Mouse (Mus musculus): ENCODE measurements around the gene Oxtr.

Gene Oxtr

DNA sequence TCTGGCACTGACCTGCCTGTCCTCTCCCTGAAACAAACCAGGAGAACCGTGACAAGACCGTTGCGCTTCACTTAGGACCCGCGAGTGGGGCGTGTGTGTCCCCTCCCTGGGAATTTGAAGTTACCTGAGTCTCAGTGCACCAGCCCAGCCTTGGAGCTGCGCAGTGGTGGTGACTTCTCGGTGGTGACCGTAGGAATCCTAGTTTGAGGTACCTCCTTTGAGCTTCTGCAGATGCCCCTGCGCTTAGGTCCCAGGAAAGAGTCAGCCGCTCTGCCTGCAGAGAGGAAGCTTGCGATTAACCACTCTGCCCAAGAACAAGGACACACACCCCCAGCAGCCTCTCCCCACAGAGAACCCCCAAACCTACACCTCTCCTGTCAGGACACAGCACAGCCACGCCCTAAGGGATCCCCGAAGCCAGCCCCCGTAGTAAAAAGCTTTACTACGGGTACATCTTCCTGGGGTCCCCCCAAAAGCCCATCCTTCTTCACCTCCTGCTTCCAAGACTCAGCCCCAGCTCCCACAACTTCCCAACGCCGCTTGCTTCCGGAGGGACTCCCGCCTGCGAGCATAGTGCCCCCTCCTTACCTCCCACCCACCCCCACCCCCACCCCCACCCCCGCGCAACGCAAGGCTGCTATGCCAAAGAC is at the start of gene Oxtr:
Oxtr (minus strand) TSS at position 34 of the 650 bp plus-strand sequence.
- no peak for DNase-seq

DNA sequence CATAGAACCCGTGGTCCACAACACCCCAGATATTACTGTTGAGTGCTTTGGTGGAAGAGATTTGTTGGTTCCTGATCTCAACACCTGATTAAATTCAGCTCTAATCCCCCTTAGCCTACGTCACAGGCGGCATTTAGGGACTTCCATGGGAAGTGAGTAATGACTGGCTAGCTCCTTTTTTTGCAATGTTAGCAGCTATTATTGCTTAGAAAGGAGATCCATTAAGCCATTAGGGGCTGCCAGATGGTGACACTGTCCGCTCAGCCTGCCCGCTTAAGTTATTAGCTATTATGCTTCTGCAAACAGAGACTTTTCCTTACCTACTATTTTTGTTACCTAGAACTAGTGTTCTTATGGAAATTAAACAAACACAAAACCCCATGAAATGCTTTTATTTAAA is 35.7 kb upstream of the Oxtr start:
- no peak for DNase-seq

DNA sequence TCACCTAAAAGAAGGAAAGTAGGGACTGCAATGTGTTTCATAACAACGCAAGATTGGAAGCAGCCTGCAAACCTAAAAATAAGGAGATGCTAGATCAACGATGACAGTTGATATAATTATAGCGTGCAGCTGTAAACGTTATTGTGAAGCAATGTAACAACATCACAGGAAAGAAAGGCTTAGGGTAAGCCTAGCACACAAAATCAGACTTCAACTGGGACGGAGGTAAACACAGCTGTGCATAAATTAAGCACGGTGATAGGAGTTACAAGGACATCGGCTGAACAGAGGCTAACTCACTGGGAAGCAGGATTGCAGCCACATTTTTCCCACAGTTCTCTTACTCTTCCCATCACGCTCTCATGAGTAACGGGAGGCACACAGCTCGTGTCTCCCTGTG is 34.7 kb upstream of the Oxtr start:
- DNase-seq, result no peak

DNA sequence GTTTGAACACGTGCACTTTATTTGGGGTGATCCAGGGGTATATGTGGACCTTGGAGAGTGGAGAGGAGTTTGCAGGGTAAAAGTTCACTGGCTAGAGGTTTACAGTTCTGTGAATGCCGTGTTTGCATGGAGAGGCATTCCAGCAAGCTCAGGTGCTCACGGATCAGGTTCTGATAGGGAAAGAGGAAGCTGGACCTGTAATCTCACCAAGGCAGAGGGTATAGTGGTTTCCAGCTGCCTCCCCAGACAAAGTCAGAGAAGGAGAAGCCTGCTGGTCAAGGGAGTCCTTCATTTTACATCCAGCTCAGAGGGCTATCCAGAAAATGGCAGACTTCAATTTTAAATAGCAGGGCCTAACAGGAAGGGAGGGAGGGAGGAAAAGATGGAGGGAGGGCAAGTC is 28.2 kb upstream of the Oxtr start:
- DNase-seq, result no peak

DNA sequence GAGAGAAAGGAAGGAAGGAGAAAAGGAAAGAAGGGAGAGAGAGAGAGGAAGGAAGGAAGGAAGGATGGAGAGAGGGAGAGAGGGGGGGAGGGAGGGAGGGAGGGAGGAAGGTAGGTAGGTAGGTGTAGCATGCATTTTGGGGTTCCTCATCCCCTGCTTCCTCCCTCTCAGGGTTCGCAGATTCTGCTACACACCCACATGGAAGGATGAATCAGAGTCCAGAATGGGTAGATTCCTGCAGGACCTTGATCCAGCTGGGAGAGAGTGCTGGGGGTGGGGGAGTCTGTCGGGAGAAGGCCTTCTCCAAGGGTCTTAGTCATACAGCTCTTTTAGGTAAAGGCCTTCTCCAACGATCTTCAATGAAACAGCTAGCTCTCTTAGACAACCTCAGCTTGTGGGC is 27.8 kb upstream of the Oxtr start:
- no peak for DNase-seq

DNA sequence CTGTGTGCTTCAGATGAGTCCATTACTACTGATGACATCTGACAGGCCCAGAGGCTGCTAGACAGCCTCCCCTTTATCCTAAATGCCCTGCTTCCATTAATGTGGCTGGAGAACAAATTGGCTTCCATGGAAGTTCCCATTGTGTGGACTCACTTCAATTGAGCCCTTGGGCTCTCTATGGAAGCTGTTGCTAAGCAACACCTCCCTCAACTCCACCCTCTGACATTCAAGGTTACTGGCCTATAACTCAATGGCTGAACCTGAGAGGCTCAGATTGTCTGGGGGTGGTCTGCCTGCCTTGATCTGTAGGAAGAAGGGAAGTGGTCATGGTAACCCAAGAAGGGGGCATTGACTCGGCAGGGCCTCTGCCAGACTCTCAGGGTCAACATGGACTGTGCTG is 26.8 kb upstream of the Oxtr start:
- DNase-seq, result no peak

DNA sequence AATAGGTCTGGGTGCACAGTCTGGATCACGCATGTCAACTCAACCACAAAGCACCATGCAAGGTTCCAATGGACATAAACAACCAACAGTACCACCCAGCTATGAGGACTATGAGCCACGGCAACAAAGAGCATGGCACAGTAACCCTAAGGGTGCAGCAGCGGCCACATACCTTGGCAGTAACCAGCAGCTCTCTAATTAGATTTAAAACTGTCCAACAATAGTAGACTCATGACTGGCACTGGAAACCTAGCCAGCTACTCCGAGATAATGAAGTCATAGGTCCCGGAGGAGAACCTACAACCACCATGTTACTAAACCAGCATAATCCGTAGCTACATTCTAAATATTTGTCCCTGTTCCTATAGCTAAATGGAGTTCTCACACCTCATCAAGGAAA is 24.8 kb upstream of the Oxtr start:
- DNase-seq, result no peak

DNA sequence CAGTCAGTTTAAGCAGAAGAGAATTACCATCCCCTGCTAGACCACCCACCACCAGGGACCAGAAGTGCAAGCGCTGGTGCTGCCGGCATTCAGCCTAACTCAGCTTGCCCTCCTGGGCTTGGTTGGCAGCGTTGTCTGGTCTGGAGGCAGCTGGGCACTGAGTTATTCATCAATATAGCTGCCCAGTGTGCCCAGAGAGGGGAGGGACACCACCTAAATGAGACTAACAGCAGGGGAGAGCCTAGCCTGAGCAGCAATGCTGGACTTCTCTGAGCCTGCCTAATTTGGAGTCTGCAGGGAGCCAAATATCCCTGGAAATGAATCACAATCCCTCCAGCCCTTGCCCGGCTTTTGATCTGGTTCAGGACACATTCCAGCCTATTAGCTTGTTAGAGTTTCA is 20.6 kb upstream of the Oxtr start:
- DNase-seq, result no peak

DNA sequence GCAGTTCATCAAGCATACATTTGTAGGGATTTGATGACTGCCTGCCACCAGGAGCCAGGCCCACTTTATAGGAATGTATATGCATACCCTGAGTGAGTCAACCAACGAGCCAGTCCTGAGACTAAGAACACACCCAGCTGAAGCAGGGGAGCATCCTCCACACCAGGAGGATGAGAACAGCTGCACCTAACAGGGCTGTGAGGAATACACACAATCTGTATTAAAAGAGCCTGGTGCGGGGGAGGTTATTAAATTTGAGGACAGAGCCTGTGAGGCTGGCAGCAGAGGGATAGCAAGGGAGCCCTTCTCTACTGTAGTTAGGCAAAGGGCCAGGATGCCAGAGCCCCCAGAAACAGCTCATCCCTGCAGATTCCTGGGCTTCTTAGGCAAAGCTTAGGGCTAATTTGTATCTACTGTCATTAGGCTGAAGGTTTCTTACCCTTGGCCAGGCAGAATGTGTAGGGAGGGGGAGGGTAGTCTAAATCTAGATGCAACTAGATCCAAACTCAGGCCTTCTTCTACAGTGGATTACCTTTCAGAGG is 19.9 kb upstream of the Oxtr start:
- no peak for DNase-seq

DNA sequence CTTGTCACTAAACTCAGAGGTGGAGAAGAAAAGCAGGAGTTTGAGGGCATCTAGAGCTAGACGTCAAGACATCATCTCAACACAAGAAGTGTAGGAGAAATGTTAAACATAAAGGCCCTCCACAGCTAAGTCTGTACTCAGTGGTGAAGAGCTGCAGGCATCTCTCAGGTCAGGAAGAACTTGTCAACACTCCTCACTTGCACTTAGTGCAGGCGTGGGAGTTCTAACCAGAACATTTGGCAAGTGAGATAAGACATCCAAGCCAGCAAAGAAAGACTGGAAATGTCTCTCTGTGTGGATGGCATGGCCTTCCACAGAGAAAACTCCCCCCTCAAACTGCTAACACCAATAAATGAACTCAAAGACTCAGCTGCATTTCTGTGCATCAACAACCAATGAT is 17.9 kb upstream of the Oxtr start:
- DNase-seq, result no peak

DNA sequence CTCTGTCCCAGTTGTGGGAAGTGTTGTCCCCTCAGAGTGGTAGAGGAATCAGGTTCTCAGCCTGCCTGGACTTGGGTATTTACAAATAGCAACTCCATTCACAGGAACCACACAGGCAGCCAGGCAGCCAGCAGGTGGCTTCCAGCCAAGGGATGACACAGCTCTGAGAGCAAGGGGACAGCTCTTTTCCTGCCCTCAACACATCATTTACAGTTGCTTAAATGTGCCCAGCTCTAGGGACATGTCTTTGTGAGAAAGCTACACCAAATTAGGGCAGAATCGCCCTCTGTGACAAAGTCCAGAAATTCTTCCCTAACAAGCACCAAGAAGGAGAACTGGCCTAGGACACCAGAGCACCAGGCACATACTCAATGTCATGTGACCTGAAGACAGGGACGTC is 11.4 kb upstream of the Oxtr start:
- DNase-seq, result no peak

DNA sequence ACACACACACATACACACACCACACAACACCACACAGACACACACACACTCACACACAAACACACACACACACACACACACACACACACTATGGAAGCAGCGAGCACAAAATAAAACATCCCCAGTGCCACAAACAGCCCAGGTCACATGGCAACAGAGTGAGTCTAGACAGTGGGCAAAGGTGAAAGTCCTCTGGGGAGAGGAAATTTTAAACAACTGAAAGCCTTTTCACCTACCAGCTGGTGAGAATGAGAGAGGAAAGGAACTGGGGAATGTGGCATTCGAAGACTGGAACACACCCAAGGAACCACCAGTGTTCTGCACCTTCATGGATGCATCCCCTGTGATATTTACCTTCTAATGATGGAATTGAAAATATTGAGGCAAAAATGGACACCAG is 9.7 kb upstream of the Oxtr start:
- DNase-seq, result no peak

DNA sequence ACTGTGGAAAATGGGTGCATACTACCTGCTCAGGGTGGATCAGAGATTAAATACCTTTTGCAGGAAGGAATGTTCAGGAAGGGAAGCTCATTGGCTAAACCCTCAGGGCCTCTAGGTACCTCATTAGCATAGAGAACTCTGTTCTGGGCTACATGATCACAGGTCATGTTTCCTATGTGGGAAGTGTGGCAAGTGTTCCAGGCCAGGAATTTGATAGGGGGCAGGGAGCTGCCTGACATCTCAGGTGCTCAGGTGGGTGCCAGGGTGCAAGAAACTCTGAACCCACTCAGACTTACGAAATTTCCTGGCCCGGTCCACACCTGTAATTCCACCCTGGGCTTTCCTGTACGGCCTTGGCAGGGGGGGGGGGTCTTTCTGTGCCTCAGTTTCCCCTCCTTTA is 9.0 kb upstream of the Oxtr start:
- no peak for DNase-seq

DNA sequence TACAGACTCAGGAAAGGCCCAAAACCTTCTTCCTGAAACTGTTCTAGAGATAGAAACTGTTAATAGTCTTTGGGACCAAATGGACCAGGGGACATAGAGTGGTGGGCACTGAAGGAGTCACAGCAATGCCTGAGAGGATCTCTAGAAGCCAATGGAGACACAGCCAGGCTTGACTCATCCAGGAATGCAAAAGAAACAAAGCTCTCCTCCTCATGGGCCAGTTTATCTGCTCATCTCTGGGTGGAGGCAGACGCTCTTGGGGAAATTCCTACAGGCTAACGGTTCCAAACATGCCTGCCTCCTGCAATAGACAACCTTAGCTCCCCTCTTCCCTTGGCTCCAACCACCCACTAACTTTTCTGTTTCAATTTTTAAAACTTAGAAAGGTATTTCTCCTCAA is 7.7 kb upstream of the Oxtr start:
- DNase-seq, result no peak

DNA sequence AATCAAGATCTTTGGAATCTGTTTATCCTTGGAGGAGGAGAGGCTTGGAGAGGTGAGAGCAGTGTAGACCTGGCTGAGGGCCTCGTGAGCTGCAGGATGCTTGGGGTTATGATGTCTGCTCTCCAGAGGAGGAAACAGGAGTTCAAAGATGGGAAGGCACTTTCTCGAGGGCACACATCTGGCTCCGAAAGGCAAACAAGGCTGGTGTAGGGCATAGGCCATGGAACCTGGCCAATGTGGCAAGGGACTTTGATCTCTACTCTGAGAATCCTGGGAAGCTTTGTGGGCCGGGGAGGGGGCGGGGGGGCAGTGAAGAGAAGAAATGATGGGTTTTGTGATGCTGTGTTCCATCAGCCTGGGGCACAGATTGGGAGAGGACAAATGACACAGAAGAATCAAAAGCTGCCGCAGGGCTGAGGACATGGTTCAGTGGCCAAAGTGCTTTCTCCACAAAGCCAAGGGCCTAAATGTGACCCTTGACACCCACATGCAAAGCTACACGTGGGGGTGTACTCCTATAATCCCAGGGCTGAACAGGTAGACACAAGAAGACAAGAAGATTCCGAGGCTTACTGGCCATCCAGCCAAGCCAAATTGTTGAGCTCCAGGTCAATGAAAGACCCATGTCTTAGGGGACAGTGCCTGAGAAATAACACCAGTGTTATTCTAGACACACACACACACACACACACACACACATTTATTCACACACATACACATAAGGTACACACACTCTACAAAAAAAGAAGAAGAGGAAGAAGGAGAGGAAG is 6.7 kb upstream of the Oxtr start:
- no peak for DNase-seq

DNA sequence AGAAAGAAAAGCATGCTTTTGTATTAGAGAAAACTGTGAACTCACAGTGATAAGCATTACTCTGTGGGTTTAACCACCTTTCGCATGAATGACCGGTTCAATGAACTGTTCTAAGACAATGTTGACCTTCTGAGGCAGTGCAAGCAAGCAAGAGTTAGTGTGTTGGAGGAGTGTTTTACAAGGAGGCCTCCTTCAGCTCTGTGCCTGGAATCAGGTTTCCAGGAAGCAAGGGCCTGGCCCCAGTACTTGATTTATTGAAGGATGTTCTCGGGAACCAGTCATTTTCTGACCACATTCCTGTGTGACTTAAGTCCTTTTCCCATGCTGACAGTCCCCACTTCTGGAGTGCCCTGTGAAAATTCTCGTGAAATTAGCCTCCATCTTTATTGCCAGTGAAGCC is 5.5 kb upstream of the Oxtr start:
- DNase-seq, result no peak

DNA sequence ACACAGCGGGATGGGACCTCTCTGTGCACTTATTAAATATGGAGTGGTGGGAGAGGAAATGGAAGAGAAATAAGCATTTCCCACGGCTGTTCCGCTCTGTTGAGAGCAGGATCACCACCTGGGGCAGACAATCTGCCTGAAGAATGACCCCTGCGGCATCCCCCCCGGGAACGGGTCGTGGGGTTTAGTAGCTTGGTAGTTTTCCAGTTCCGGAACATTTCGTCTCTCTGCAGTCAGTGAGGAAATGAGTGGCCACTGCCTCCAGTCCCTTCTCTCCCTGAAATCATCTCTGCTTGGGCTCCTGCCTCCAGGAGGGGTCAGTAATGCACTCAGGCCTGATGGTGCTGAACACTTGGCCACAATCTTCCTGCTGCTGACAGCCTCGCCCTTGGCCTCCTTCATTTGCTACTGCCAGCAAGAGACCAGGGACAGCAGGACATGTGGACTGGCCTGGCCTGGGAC is 4.9 kb upstream of the Oxtr start:
- no peak for DNase-seq

DNA sequence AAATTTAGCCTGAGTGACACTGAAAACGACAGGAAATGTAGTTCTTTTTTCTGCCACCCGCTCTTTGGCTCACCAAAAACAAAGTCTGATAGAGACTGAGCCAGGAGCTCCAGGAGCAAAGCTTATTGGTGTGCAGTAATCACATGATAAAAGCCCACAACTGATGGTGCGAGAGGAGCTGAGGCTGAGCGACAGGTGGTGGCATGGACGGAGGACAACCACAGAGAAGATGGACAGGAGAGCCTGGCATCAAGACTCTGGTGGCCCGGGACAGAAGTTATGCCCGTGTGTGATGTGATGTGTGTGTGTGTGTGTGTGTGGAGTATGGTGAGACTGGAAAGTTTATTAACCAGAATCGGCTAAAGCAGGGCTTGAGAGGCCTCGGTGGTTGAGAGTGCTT is 3.6 kb upstream of the Oxtr start:
- no peak for DNase-seq

DNA sequence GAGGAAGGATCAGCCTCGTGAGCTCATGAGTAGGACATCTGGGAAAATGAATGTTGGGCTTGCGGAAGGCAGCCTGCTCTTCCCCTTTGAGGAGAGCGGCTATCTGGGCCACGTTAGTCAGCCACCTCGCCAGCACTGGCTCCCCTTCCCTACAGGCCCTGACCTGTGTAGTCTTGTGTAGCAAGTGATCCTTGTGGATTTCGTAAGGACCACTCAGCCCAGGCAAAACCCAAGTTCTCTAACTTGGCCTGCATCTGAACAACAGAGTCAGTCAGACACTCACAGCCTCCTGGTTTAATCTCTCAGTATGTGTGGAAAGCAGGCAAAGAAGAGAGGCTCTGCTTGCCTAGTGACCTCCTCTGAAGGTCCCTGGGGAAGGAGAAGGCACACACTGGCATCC is 2.9 kb upstream of the Oxtr start:
- DNase-seq, result no peak

DNA sequence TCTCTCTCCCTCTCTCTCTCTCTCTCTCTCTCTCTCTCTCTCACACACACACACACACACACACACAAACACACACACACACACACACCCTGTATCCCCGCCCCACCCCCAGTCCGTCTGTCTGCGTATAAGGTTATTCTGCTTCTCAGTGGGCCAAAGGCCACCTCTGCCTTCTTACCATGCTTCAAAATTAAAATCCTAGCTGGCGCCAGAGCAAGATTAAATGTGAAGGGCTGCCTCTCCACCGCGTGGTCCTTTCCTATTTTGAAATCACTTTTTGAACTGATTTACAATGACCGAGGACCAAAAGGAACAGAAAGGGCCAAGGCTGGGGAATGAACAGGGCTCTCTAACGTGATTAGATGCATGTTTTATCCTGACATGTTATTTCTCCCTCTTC is 1.8 kb upstream of the Oxtr start:
- no peak for DNase-seq

DNA sequence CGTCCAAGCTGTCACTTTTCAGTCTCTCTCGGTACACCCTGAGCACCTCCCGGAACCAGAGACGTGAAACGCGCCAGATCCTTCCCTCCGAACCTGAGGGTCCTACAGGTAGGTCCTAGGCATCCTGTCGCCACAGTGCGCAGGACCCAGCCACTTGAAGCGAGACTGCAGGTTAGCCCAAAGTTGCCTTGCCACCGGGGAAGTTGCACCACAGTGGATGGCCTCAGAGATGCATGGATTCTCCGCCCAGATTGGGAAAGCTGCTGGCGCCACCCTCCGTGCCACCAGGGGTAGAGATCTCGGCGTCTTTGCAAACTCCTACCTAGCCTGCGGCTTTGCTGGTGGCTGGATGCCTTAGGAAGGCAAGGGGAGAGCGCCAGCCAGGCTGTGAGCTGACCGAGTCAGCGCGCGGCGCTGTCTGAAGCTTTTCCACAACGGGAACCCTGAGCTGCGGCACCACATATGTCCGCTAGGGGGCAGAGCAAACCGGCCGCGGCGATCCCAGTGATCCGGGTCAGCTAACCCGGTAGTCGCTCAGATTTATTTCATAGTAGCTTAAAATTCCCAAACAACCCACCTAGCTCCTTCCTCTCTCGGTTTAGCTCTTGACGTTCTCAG is 991 bp upstream of the Oxtr start:
- DNase-seq, result peak; percentile 77

DNA sequence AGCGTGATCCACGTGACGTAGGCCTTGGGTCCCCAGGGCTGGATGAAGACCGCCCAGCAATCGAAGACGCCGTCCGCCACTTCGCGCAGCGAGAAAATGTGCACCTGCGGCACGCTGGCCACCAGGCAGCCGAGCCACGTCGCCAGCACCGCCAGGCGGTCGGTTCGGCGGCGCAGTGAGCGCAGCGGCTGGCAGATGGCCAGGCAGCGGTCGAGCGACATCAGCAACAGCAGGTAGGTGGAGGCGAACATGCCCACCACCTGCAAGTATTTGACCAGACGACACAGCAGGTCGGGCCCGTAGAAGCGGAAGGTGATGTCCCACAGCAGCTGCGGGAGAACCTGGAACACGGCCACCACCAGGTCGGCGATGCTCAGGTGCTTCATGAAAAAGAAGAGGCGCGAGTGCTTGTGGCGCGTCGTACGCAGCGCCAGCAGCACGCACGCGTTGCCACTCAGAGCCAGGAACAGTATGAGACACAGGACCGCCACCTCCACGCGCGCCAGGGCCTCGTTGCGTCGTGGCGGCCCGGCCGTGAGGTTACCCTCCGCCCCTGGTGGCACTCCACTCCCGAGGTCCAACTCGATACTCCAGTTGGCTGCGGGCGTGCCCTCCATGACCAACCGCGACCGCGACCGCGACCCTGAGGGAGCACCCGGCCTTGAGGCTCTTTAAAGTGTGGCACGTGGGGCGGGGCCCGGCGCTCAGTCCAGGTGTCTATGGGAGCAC is 398 bp downstream of the Oxtr start:
- no peak for DNase-seq

DNA sequence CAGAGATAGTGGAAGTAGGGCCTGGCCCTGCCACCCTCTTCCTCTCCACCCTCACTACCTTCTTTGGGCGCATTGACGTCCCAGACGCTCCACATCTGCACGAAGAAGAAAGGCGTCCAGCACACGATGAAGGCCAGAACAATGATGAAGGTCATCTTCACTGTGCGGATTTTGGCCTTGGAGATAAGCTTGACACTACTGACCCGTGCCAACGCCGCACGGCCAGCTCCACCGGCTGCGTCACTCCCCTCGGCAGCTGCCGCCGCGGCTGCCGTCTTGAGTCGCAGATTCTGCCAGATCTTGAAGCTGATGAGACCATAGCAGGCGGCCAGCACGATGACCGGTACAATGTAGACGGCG is 942 bp downstream of the Oxtr start:
- DNase-seq, result no peak

DNA sequence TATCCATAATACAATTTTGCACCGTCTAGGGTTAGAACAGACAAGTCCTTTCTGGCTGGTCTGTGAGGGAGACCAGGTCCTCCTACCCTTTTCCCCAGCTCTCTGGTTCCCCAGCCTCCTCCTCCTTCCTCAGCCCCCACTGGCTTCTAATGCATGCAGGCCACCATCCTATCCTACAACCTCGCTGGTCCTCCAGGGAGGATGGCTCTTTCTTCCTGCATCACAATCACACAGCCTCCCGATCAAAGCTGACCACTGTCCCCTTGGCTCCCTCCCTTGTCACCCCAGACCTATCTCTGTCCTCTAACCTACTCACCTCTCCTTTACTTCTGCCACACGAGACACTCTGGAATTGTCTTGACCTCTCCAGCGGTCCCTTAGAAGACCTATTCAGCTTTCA is 1.8 kb downstream of the Oxtr start:
- no peak for DNase-seq

Measured in thymus, postnatal 14 days (tissue).